Mouse (Mus musculus) cerebellum, adult 11 months (tissue): ENCODE data around the gene Cdc26.
A peak's percentile ranks its signal among the peaks of the same experiment; 100 is the strongest.

Experiments used
- DNase-seq: peaks from one replicate; pipeline ENCODE4 v3.0.0; 2022

Gene Cdc26

DNA sequence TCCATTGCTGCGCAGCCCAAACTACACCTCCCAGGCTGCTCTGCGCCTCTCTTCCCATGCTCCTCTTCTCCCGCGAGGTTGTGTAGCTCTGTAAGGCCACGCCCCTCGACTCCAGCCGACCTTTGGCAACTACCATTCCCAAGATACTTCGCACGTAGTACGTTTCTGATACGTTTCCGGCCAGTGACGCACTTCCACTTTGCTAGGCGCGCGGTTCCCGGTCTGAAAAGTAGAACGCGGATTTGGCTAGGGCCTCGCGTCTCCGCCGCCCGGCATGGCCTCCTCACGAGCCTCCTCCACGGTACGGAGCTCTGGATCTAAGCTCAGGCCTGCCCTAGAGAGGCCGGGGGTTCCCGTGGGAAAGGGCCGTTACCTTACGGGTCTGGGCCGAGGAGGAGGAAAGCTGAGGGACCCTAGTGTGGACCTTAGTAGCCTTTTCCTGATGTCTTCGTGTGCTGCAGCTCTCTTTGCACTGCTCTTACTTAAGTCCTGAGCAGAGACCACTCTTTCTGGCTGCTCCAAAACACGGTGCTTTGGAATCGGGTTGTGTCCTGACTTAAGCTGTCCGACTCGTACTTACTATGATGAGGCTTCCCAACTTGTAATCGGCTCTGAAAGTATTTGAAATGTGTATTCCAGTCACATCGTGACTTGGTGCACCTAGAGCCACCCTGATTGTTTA lies at the start of gene Cdc26, which contains the start of gene Prpf4:
Cdc26 (minus strand) TSS at position 42 of the 682 bp plus-strand sequence.
Prpf4 (plus strand) TSS at position 197 of the 682 bp plus-strand sequence.
- DNase-seq: peak; percentile 95

GRCm38 (mm10) chr4:62454995-62455394 lies 46.6 kb upstream of the Cdc26 start:
- peak; percentile 29 for DNase-seq

GRCm38 (mm10) chr4:62440986-62441385 lies 32.5 kb upstream of the Cdc26 start:
- DNase-seq: no peak

DNA sequence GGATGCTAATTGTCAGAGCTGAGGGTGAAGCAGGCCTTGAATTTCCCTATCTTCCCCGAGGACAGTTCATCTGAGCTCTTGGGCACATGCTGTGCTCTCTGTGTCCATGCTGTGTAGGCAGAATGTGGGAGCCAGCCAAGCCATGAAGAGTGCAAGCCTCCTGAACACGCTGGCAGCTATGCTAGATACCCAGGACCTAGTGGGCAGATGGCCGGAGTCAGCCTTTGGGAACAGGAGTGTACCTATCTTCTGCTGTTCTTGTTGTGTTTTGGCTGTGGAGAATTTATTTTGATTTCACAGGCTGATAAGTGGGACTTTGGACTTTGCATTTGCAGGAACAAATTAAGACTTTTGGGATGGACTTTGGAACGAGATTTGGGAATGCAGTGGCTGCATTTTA lies 32.1 kb upstream of the Cdc26 start:
- peak; percentile 77 for DNase-seq

- DNase-seq: no peak
Measured at GRCm38 (mm10) chr4:62439793-62440192, 31.4 kb upstream of the Cdc26 start.

GRCm38 (mm10) chr4:62437871-62438270 lies 29.4 kb upstream of the Cdc26 start:
- no peak for DNase-seq

DNA sequence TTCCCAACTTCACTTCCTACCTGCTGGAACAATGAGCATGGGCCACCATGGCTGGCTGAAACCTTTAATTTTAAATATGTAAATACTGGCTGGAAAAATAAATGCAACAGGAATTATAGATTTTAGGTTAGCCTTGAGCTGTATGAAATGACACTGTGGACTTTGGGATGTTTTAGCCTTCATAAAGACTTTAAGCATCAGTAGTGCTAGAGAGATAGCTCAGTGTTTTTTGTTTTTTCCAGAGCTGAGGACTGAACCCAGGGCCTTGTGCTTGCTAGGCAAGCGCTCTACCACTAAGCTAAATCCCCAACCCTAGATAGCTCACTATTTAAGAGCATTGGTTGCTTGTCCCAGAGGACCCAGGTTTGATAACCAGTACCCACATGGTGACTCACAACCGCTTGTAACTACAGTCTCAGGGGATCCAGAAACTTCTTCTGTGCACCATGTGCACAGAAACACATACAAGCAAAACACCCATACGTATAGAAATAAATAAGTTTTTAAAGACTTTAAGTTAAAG lies 28.9 kb upstream of the Cdc26 start:
- DNase-seq: no peak

- no peak for DNase-seq
Measured at GRCm38 (mm10) chr4:62435081-62435480, 26.6 kb upstream of the Cdc26 start, which contains the start of gene Rnf183. TSS of gene Rnf183 (minus strand) at chr4:62435252.

- DNase-seq: no peak
Measured at GRCm38 (mm10) chr4:62433939-62434870, 25.8 kb upstream of the Cdc26 start.

DNA sequence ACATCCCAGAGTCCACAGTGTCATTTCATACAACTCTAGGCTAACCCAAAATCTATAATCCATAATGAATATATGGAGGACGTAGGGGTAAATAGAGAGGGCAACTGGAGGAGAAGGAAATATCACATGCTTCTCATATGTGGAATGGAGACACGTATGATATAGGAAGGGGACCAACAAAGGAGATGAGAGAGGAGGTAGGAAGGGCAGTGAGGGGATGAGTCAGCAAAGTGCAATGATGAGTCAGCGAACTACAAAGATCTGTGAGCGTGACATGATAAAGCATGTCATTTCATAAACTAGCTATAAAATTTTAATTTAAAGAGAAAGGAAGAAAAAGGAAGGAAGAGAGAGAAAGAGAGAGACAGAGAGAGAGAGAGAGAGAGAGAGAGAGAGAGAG lies 23.1 kb upstream of the Cdc26 start:
- DNase-seq: no peak

GRCm38 (mm10) chr4:62430678-62431077 lies 22.2 kb upstream of the Cdc26 start:
- no peak for DNase-seq

- DNase-seq: no peak
Measured at GRCm38 (mm10) chr4:62429616-62430015, 21.2 kb upstream of the Cdc26 start.

GRCm38 (mm10) chr4:62427978-62428758 lies 19.7 kb upstream of the Cdc26 start:
- DNase-seq: no peak

DNA sequence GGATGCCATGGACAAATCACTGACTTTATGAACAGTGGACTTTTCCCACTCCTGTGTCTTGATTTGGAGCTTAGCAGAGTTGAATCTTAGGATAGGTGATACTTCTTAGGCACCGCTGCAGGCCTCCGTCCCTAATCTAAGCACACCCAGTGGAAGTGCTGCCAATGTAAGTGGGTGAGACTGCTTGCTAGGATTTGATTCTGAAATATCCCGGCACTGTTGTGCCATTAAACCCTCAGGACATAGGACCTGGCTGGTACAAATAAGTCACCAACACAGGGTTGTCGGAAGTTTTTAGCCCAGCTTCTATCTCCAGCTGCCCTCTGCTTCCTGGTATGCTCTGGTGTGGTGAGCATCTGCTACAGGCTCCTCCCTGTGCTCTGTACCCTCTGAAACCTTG lies 17.4 kb upstream of the Cdc26 start:
- DNase-seq: no peak

DNA sequence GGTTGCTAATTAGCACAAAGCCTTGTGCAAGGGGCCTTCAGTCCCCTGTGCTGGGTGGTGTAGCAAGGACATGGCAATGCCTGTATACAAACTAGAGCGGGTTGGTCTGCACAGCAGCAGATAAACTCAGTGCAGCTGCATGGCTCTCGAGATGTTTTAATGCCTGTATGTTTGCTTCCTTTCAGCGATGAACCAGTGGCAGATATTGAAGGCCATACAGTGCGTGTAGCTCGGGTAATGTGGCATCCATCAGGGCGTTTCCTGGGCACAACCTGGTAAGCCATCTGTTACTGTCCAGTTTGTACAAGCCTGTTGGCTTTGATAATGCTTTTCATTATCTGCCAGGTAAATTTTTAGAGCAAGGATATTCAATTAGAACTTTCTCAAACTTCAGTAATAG lies 10.6 kb upstream of the Cdc26 start:
- peak; percentile 53 for DNase-seq

DNA sequence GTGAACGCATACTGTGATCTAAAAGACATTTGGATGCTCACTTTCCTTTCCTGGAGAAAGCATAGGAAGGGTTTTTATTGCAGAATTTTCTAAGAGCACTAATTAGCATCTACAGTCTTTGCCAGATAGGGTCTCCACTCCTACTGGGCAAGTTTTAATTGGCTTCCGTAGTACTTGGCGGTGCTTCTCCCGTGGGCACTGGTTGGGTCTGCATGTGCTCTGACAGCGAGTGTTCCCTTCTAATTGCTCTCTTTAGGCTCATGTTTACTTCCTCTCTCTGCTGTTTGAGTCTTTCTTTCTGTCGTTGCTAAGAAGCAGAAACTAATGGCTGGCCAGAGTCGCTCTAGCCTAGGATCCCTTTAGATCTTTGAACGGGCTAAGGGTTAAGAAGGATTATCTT lies 10.0 kb upstream of the Cdc26 start:
- DNase-seq: no peak

GRCm38 (mm10) chr4:62411606-62412005 lies 3.2 kb upstream of the Cdc26 start:
- no peak for DNase-seq

GRCm38 (mm10) chr4:62410325-62410724 lies 1.9 kb upstream of the Cdc26 start:
- DNase-seq: no peak

GRCm38 (mm10) chr4:62409615-62410014 lies 1.2 kb upstream of the Cdc26 start:
- no peak for DNase-seq

GRCm38 (mm10) chr4:62407730-62408582 lies 486 bp downstream of the Cdc26 start:
- DNase-seq: peak; percentile 40

DNA sequence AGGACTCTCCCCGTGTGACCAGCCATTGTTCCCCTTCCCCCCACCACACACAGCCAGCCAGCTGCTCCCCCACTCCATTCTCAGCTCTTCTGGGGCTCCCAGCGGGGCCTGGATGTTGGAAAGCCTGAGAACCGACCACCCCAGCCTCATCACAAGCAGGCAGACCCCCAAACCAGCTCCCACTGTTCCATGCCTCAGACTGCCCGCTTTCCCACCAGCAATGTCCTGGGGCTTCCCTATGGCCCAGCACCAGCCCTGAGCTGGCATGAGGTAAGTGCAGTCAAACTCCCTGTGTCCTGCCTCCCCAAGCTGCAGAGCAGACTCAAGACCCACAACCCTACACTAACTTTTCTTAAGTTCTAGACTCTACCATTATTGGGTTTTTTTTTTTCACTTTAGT lies 2.3 kb downstream of the Cdc26 start:
- no peak for DNase-seq

DNA sequence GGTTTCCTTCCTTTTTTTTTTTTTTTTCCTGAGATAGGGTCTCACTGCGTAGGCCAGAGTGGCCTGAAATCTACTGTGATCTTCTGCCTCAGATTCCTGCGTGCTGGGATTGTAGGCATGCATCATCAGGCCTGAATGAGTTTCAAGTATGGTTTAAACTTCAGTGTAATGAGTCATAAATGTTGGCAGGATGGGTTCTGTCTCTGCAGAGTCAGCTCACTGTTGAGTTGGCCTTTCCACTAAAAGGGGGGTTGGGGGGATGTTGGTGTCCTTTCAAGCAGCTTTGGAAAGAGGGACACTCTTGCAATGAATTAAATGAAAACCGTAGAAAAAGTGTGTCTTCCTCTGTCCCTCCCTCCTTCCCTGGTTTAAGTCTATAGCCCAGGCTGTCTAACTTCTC lies 9.5 kb downstream of the Cdc26 start:
- no peak for DNase-seq
